Mouse (Mus musculus) C2C12 (cell line): ENCODE results near the gene Aak1.

Experiments used
- CEBPB ChIP-seq: IDR thresholded peaks from one replicate; pipeline ENCODE4 v1.6.1; 2011; ENCODE audit warnings: low read depth, mild to moderate bottlenecking, control low read depth, moderate library complexity
- CTCF ChIP-seq: IDR thresholded peaks from one replicate; pipeline ENCODE4 v1.5.1; 2011; ENCODE audit not compliant: control insufficient read depth, insufficient read depth, insufficient read length
- FOSL1 ChIP-seq: IDR thresholded peaks from one replicate; pipeline ENCODE4 v1.8.0; 2011; ENCODE audit warnings: mild to moderate bottlenecking, low read length; ENCODE audit not compliant: poor library complexity, insufficient read depth, severe bottlenecking
- MAX ChIP-seq: IDR thresholded peaks from one replicate; pipeline ENCODE4 v1.6.1; 2011; ENCODE audit warnings: mild to moderate bottlenecking, control low read depth
- MYOD1 ChIP-seq: IDR thresholded peaks from one replicate; pipeline ENCODE4 v1.6.1; 2011; ENCODE audit warnings: low read depth; ENCODE audit not compliant: control insufficient read depth, insufficient read length
- MYOG ChIP-seq: IDR thresholded peaks from one replicate; pipeline ENCODE4 v1.6.1; 2011; ENCODE audit not compliant: control insufficient read depth, insufficient read length; ENCODE audit errors: extremely low read depth
- USF1 ChIP-seq: IDR thresholded peaks from one replicate; pipeline ENCODE4 v1.6.1; 2011; ENCODE audit warnings: low read depth, mild to moderate bottlenecking, control low read depth, moderate library complexity

GRCm38 (mm10) chr6:86864358-86864757, 15.0 kb downstream of the Aak1 start:
- TF ChIP-seq CTCF = no peak
- TF ChIP-seq CEBPB = no peak
- TF ChIP-seq USF1 = no peak
- no peak for TF ChIP-seq MYOG
- TF ChIP-seq MAX = no peak
- TF ChIP-seq MYOD1 = no peak
- TF ChIP-seq FOSL1 = no peak
